Mouse (Mus musculus) heart, embryonic 14.5 days (tissue): ENCODE data around the gene Kcnj2. TPM values are rescaled to one million over a fixed set of nuclear protein-coding genes. Genes with fewer than 3 reads are reported as not detected.

Experiments used
- ATAC-seq: fragments of 200-750 bp; cut with Nextera tagmentation; 2 replicates; pipeline ENCODE4 v1.8.0; 2017; ENCODE audit warnings: low read depth, moderate TSS enrichment; ENCODE audit not compliant: insufficient number of reproducible peaks, insufficient read depth, low FRiP score
- H3K27ac ChIP-seq, 2 experiments: fragments of 200-500 bp in 1 of 2; fragments of 300-500 bp in 1 of 2; sonication (generic) in 1 of 2; replicated peaks in 1 of 2; 2 replicates each; pipeline ENCODE4 v1.5.1; 2012 to 2014; ENCODE audit warnings: low read depth in 2 of 2, low read length in 2 of 2, control low read depth in 1 of 2, mild to moderate bottlenecking in 1 of 2, mixed read lengths in 1 of 2; ENCODE audit not compliant: control insufficient read depth in 1 of 2, insufficient read depth in 1 of 2
- H3K27me3 ChIP-seq: fragments of 300-500 bp; sonication (generic); 2 replicates; pipeline ENCODE4 v1.6.1; 2014; ENCODE audit warnings: mild to moderate bottlenecking, low read length, control low read depth; ENCODE audit not compliant: control insufficient read depth, insufficient read depth
- H3K36me3 ChIP-seq: fragments of 300-500 bp; sonication (generic); 2 replicates; pipeline ENCODE4 v1.6.1; 2014; ENCODE audit warnings: mild to moderate bottlenecking, control low read depth, low read length, mixed read lengths; ENCODE audit not compliant: control insufficient read depth, insufficient read depth
- H3K4me1 ChIP-seq, 2 experiments: fragments of 200-500 bp in 1 of 2; fragments of 300-500 bp in 1 of 2; sonication (generic) in 1 of 2; 2 replicates each; pipeline ENCODE4 v1.6.1; 2012 to 2014; ENCODE audit warnings: low read length in 2 of 2, control low read depth in 1 of 2, mixed read lengths in 1 of 2; ENCODE audit not compliant: control insufficient read depth in 2 of 2, insufficient read depth in 2 of 2
- H3K4me2 ChIP-seq: fragments of 300-500 bp; sonication (generic); 2 replicates; pipeline ENCODE4 v1.6.1; 2014; ENCODE audit warnings: mild to moderate bottlenecking, low read length
- H3K4me3 ChIP-seq, 2 experiments: fragments of 200-500 bp in 1 of 2; fragments of 300-500 bp in 1 of 2; sonication (generic) in 1 of 2; 2 replicates each; pipeline ENCODE4 v1.5.1; 2012 to 2014; ENCODE audit warnings: low read length in 2 of 2, mild to moderate bottlenecking in 2 of 2, control low read depth in 1 of 2, low read depth in 1 of 2, moderate library complexity in 1 of 2; ENCODE audit not compliant: control insufficient read depth in 1 of 2, insufficient read depth in 1 of 2
- H3K9ac ChIP-seq: fragments of 300-500 bp; sonication (generic); 2 replicates; pipeline ENCODE4 v1.6.1; 2014; ENCODE audit warnings: mild to moderate bottlenecking, low read length
- H3K9me3 ChIP-seq: fragments of 300-500 bp; sonication (generic); 2 replicates; pipeline ENCODE4 v1.6.1; 2016; ENCODE audit warnings: low read length, control low read depth; ENCODE audit not compliant: control insufficient read depth
- WGBS: fragments of 180-500 bp; shearing (Covaris S2); extraction: QIAGEN DNeasy Blood & Tissue Kit; methylation state at CpG from one replicate; pipeline ENCODE4 v1.1.7; 2014; 5-methylcytosine and 5-hydroxymethylcytosine counted together
- polyA plus RNA-seq: library from polyadenylated mRNA; unstranded; fragments of >200 nt; fragmentation: Nextera tagmentation; extraction: Ambion mirVana; gene quantifications from 2 replicates; pipeline ENCODE4 v1.2.1, GENCODE M21; 2014

Gene Kcnj2
- polyA plus RNA-seq, 1 experiment from 2014 or later: 2.1 TPM

DNA sequence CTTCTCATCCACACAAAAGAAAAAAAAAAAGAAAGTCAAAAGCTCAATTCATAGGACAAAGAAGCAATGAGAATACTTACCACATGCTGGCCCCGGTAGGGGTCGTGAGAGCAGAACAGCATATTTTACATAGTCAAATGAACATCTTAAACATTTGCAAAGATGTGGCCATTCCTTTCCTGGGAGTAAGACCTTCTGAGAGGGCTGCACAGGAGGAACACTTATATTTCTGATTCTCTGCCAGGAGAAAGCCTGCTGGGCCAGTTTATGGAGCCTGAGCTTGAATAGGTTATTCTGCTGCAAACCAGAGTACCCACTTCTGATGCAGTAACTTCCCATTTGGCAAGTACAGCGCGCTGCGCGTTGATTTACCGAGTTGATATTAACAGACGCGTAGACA is 55.5 kb downstream of the Kcnj2 start:
- ATAC-seq: no peak

DNA sequence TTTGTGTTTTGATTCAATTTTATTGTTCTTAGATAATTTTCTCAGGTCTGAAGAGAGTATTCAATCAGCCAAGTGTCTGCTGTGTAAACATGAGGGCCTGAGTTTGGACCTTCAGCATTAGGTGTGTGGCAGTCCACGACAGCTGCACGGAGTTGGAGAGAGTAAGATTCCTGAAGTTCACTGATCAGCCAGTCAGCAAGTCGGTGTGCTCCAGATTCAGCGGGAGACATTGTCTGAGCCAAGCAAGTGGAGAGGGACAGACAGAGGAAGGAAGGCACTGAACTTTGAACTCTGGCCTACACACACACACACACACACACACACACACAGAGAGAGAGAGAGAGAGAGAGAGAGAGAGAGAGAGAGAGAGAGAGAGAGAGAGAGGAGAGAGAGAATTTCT is 57.4 kb downstream of the Kcnj2 start:
- ATAC-seq: no peak
- Histone ChIP-seq H3K27me3 (no peaks in the 10 kb centered on the region), H3K9ac (no peak overlapping the region), H3K36me3 (no peaks in the 10 kb centered on the region), H3K4me3 (no peak overlapping the region), H3K27ac (no peak overlapping the region), H3K4me1 (no peaks in the 10 kb centered on the region; a peak in 1 of 4 replicates), H3K9me3 (no peaks in the 10 kb centered on the region), H3K4me2 (no peak overlapping the region)
- WGBS: 19% methylated on average over 4 of the region's 4 CpGs

More for the DNA sequence above, 55.5 kb downstream of the Kcnj2 start:
- Histone ChIP-seq H3K36me3 (no peaks in the 10 kb centered on the region), H3K9ac (no peak overlapping the region), H3K27me3 (no peaks in the 10 kb centered on the region), H3K4me1 (no peaks in the 10 kb centered on the region; a peak in 1 of 4 replicates), H3K4me2 (no peak overlapping the region), H3K27ac (no peak overlapping the region), H3K4me3 (no peak overlapping the region), H3K9me3 (no peaks in the 10 kb centered on the region)
- 82% methylated on average over 9 of the region's 9 CpGs for WGBS

DNA sequence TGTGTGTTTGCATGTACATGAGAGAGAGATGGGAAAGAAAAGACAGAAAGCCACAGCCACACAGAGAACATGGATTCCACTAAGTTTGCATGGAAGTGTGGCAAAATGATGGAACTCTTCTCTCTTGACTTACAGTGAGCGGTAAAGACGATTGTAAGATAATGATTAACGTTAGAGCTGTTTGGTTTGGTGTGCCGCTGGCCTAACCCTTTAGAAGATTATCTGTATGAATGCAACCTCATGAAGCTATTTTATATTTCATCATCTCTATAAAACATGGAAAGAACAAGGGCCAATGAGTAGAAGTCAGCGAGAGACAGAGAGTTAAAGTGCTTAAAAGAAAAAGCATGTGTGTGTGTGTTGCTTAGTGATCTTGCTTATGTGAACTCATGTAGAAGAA is 60.0 kb downstream of the Kcnj2 start:
- no peaks in the 10 kb centered on the region for H3K9me3 ChIP-seq
- no peaks in the 10 kb centered on the region for H3K36me3 ChIP-seq
- no peaks in the 10 kb centered on the region for H3K27me3 ChIP-seq
- no peaks in the 10 kb centered on the region; a peak in 1 of 4 replicates for H3K4me1 ChIP-seq
- no peak overlapping the region for H3K4me3 ChIP-seq
- no peak for ATAC-seq
- WGBS: 87% methylated on average over 5 of the region's 5 CpGs
- H3K4me2 ChIP-seq: no peak overlapping the region
- no peak overlapping the region for H3K27ac ChIP-seq
- H3K9ac ChIP-seq: no peak overlapping the region

Other genes starting within 250 kb of the Kcnj2 start
- not detected in 2 replicates for gene Kcnj16, start 98.1 kb upstream of the Kcnj2 start, polyA plus RNA-seq